Mouse (Mus musculus) frontal cortex, postnatal 25 days (tissue): ENCODE measurements around the gene Olfr982.

Experiments used
- DNase-seq, 2 experiments: peaks; one replicate each; pipeline ENCODE4 v3.0.0; 2022; ENCODE audit warnings: low spot score in 2 of 2

The Olfr982 gene

DNA sequence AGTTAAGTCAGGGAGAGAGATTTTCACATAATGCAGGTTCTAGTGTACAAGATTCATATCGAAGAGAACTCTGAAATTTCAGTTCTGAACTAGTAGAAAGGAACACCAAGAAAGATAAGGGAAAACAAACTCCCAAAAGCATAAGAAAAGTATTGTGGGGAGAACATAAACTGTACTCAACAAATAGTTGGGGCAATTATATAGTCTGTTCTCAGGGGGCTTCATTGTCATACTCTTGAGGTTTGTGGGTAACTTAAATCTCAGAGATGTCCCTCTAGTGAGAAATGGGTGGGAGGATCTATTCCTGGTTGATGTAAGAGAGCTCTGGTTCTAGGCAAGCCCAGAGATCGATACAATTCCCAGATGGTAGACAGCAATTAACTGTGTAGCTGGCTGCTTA, at the start of gene Olfr982:
Gene Olfr982, plus strand, starts transcription at position 301 of the 400 bp plus-strand sequence.
- DNase-seq: no peak

DNA sequence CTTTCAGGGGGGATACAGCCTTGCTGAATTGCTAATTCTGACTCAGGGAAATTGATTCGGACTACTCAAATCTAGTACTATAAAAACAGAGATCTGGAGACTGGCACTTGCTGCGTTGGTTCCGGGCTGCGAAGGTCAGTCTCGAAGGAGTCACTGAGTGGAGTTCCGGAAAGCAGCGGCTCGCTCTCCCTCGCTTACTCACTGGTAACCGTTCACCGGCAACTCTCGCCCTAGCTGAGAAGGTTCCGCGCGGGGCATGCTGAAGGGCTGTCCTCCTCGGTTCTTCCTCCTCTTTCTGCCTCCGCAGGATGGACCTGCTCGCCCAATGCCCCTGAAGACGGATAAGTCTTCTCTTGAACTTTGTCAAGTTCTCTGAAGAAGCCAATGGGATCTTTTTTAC, 23.5 kb upstream of the Olfr982 start:
- no peak for DNase-seq

DNA sequence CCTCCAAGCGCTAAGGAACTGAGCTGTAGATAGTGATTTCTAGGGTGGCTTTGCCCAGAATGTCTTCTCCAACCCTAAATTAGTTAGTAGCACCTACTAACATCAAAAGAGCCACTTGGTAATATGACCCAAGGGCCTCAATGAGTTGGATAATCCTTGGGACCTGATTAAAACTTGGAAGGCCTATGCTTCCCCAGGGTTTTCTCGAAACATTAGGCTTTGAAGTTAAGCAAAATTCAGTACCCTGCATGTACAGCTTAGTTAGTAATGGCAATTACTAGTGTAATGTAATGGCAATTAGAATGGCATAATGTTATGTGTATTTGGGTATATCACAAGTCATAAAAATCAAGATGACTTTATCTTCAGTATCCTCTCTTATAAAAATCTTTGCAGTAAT, 19.9 kb downstream of the Olfr982 start, which contains the start of gene Olfr983:
Gene Olfr983, minus strand, starts transcription at position 101 of the 400 bp plus-strand sequence.
- DNase-seq: no peak

DNA sequence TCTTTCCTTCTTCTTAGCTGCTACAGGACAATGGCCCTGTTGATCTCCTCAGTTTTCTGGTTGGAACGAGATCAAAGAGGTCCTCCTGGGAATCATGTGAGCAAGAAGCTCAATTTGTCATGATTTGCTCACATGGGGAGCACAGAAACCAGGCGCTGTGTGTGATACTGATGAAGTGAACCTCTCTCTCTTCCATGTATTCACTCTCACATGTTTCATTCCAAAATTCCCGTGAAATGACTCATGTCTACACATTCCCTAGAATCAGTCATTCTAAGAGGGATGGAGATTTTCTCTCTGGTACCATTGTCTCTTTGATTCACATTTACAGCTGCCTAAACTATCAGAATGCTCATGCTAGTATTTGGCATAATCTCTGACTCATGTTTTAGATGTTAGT, 21.1 kb downstream of the Olfr982 start:
- DNase-seq: no peak

DNA sequence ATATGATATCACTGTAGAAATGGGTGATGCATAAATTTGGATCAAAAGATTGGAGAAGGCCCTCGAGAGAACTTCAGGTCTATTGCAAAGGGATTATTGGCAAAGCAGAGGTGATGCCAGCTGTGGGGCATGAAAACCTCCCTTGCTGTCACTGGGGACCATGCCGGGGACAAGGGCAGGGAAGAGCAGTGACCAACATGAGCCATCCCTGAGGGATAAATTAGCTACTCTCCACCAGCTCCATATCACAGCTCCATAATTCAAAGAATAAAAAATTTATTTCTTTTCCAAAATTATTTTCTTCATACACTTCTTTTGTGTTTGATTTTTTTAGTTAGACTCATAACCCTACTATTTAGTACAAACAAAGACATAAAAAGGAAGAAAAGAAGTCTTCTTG, 40.5 kb downstream of the Olfr982 start, which contains the start of gene Olfr984:
Gene Olfr984, minus strand, starts transcription at position 101 of the 400 bp plus-strand sequence.
- no peak for DNase-seq

DNA sequence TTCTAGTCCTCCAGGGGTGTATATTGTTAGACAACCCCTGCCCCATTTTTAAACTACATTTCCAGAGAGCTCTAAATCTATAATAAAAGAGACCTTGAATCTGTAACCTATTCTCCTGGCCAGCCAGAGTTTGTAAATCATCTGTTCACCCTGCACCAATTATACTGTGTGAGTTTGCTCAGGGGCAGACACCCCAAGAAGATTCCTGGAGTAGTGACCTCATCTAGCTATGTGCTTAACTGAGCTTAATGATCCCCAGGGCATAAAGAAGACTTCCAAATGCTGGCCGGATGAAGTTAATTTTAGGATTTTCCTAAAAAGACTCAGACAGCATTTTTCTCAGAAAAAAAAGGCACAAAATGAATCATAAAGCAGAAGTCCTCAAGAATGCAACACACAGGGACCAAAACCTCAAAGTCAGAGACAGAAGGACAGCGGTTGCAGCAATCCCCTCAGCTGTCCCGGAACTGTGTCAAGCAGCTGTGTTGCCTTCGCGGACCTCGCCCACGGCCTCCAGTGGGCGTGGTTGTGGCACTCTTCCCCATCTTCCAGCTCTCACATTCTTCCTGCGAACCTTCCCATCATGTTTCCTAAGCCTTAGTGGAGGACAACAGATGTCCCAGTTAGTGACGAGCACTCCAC, 43.1 kb downstream of the Olfr982 start:
- peak; percentile 4 to 7 for DNase-seq

DNA sequence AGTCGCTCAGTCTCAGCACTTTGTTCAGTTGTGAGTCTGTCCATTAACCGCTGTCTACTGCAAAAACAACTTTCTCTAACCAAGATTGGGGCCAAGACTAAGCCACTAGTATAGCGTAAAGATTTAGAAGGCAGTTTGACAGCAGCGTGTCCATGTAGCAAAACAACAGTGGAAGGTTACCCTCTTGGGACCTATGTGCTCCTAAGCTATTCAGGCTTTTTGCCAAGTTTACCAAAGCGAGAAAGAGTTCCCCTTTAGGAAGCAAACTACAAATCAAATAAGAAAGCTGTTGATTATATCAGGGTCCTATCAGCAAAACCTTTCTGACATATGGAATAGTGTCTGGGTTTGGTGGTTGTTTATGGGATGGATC, 43.6 kb downstream of the Olfr982 start:
- DNase-seq: no peak
